Mouse (Mus musculus): Measurements from ENCODE around the gene Itgav. TPM values are rescaled to one million over a fixed set of nuclear protein-coding genes. Genes with fewer than 3 reads are reported as not detected.
"Not testable (repeated sequence)": the region's sequence is repeated elsewhere in the genome, so short reads cannot be mapped to it uniquely, and the experiment has no call there.

Gene Itgav
- polyA plus RNA-seq, 1 experiment from 2014 or later, result 96.2 TPM

DNA sequence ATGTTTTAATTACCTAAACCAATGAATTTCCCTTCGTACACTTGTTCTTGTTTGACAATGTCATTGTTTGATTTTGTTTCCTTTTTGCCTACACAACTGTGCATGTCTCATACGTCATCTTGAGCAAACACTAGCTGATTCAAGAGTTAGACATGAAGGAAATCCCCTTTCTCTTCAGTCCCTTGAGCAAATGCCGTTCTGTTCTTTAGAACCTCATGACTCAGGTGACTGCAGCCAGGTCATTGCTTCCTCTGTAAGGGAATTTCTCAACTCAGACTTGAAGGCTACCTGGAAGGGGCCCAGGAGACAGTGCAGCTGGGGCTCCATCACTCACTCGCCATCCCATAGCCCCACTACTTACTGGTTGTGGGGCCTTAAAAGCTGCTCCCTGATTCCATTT is 23.5 kb upstream of the Itgav start:
- Histone ChIP-seq H3K27ac (ENCODE audit: low read length) (no peak overlapping the region), H3K4me3 (ENCODE audit: low read depth, low read length) (no peak overlapping the region), H3K4me1 (ENCODE audit: control insufficient read depth, insufficient read depth, low read length) (0 out of 2 replicates have a peak, but pooled peaks cover 4% of the 10 kb centered on the region), H3K9me3 (ENCODE audit: control insufficient read depth, low read depth, low read length) (no peaks in the 10 kb centered on the region), H3K27me3 (ENCODE audit: control insufficient read depth, insufficient read depth, low read length) (no peaks in the 10 kb centered on the region), H3K9ac (replicated peaks; ENCODE audit: low read depth, low read length) (no peak overlapping the region), H3K36me3 (ENCODE audit: control insufficient read depth, insufficient read depth, low read length) (no peaks in the 10 kb centered on the region), H3K4me2 (replicated peaks; ENCODE audit: low read depth, low read length) (no peak overlapping the region)
- no peak; the same call in 1 of the 2 replicates for ATAC-seq (ENCODE audit: insufficient number of reproducible peaks, insufficient read depth, low FRiP score, low read depth)
- 48% methylated on average over 4 of the region's 4 CpGs for WGBS

DNA sequence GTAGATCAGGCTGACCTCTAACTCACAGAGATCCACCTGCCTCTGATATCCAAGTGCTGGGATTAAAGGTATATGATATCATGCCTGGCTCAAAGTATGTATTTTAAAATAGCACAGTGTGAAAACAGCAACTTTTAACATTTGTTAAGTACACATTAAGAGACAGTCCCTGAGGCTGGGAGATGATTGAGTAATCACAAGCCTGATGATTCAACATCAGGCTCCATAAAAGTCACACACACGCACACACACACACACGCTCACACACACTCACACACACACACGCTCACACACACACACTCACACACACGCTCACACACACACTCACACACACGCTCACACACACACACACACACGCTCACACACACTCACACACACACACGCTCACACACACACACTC is 21.8 kb upstream of the Itgav start:
- H3K9ac ChIP-seq (replicated peaks; ENCODE audit: low read depth, low read length), result no peak overlapping the region
- no peaks in the 10 kb centered on the region for H3K27me3 ChIP-seq (ENCODE audit: control insufficient read depth, insufficient read depth, low read length)
- H3K27ac ChIP-seq (ENCODE audit: low read length), result no peak overlapping the region
- 93% methylated on average over 7 of the region's 7 CpGs for WGBS
- H3K4me2 ChIP-seq (replicated peaks; ENCODE audit: low read depth, low read length), result no peak overlapping the region
- 0 out of 2 replicates have a peak, but pooled peaks cover 4% of the 10 kb centered on the region for H3K4me1 ChIP-seq (ENCODE audit: control insufficient read depth, insufficient read depth, low read length)
- ATAC-seq (ENCODE audit: insufficient number of reproducible peaks, insufficient read depth, low FRiP score, low read depth), result no peak
- no peaks in the 10 kb centered on the region for H3K36me3 ChIP-seq (ENCODE audit: control insufficient read depth, insufficient read depth, low read length)
- H3K4me3 ChIP-seq (ENCODE audit: low read depth, low read length), result no peak overlapping the region
- H3K9me3 ChIP-seq (ENCODE audit: control insufficient read depth, low read depth, low read length), result no peaks in the 10 kb centered on the region

DNA sequence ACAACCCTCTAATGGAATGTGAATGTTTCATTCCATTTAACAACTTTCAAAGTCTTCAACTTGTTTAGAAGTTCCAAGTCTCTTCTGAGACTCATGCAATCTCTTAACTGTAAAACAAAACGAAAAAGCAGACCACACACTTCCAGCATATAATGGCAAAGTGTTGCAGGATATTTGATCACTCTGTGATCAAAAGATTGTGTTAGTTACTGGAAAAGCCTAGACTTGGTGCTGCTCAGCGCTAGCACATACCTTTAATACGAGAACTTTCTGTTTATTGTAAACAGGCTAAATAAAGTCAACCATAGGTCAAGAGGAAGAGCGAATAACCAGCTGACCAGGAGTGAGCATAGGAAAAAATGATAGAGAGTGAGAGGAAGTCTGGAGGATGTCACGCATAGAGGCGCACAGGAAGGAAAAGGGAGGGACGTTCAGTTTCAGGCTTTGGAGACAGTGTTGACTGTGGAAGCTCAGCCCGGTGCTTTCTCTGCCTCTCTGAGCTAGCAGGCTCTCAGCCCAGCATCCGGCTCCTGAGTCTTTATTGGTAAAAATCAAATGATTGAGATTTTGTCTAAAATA is 18.5 kb upstream of the Itgav start:
- WGBS, result 57% methylated on average over 9 of the region's 9 CpGs
- no peak for ATAC-seq (ENCODE audit: insufficient number of reproducible peaks, insufficient read depth, low FRiP score, low read depth)
- H3K4me1 ChIP-seq (ENCODE audit: control insufficient read depth, insufficient read depth, low read length), result peaks cover 7% of the 10 kb centered on the region; the same call in 1 of the 2 replicates
- no peak overlapping the region for H3K9ac ChIP-seq (replicated peaks; ENCODE audit: low read depth, low read length)
- H3K27ac ChIP-seq (ENCODE audit: low read length), result no peak overlapping the region
- no peaks in the 10 kb centered on the region for H3K36me3 ChIP-seq (ENCODE audit: control insufficient read depth, insufficient read depth, low read length)
- no peak overlapping the region for H3K4me3 ChIP-seq (ENCODE audit: low read depth, low read length)
- no peaks in the 10 kb centered on the region for H3K27me3 ChIP-seq (ENCODE audit: control insufficient read depth, insufficient read depth, low read length)
- no peaks in the 10 kb centered on the region for H3K9me3 ChIP-seq (ENCODE audit: control insufficient read depth, low read depth, low read length)
- no peak overlapping the region for H3K4me2 ChIP-seq (replicated peaks; ENCODE audit: low read depth, low read length)

DNA sequence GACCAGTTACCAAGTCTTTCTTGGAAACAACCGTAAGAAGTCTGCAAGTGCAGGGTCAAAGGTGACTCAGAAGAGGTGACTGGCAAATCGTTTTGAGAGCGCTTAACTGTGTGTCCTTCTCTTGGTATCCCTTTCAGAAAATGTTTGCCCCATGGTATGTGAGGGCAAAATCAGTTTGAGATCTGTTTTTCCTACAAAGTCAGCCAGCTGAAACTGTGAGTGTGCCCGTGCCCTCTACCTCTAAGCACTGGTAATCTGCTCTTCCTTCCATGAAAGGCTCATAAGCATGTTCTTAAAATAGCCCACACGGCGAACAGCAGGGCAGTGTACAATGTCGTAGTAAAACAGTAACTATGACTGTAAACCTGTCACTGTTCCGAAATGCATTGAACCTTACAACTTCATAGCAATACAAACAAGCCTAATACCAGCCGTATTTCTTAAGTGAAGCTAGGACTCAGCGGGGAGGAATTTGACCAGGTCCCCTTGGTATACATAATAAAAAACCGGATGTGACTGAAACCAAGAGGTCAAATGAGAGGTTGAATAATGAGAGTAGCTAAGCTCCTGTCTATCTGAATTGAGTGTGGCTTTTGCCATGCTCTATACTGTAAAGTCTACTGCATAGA is 14.2 kb upstream of the Itgav start:
- Histone ChIP-seq H3K4me2 (replicated peaks; ENCODE audit: low read depth, low read length) (no peak overlapping the region), H3K4me3 (ENCODE audit: low read depth, low read length) (no peak overlapping the region), H3K4me1 (ENCODE audit: control insufficient read depth, insufficient read depth, low read length) (peaks cover 3% of the 10 kb centered on the region; the same call in 1 of the 2 replicates), H3K27ac (ENCODE audit: low read length) (no peak overlapping the region), H3K9ac (replicated peaks; ENCODE audit: low read depth, low read length) (no peak overlapping the region), H3K9me3 (ENCODE audit: control insufficient read depth, low read depth, low read length) (no peaks in the 10 kb centered on the region), H3K36me3 (ENCODE audit: control insufficient read depth, insufficient read depth, low read length) (no peaks in the 10 kb centered on the region), H3K27me3 (ENCODE audit: control insufficient read depth, insufficient read depth, low read length) (no peaks in the 10 kb centered on the region)
- WGBS, result 33% methylated on average over 11 of the region's 11 CpGs
- ATAC-seq (ENCODE audit: insufficient number of reproducible peaks, insufficient read depth, low FRiP score, low read depth), result peak; percentile 50; the same call in 1 of the 2 replicates

DNA sequence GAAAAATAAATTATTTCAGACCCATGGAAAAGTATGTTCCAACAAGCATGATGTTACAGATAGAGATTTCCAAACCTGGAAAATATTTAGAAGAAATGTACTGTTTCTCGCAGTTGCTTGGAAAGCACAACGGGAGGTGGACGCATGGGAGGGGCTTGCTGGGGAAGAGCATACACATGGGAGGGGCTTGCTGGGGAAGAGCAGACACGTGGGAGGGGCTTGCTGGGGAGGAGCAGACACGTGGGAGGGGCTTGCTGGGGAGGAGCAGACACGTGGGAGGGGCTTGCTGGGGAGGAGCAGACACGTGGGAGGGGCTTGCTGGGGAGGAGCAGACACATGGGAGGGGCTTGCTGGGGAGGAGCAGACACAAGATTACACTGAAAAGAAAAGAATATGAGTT is 10.9 kb upstream of the Itgav start:
- 74% methylated on average over 7 of the region's 7 CpGs for WGBS
- H3K27ac ChIP-seq (ENCODE audit: low read length); H3K4me1 ChIP-seq (ENCODE audit: control insufficient read depth, insufficient read depth, low read length); H3K27me3 ChIP-seq (ENCODE audit: control insufficient read depth, insufficient read depth, low read length); H3K36me3 ChIP-seq (ENCODE audit: control insufficient read depth, insufficient read depth, low read length); H3K9ac ChIP-seq (replicated peaks; ENCODE audit: low read depth, low read length); H3K4me2 ChIP-seq (replicated peaks; ENCODE audit: low read depth, low read length); H3K9me3 ChIP-seq (ENCODE audit: control insufficient read depth, low read depth, low read length); ATAC-seq (ENCODE audit: insufficient number of reproducible peaks, insufficient read depth, low FRiP score, low read depth); H3K4me3 ChIP-seq (ENCODE audit: low read depth, low read length): not testable (repeated sequence)

DNA sequence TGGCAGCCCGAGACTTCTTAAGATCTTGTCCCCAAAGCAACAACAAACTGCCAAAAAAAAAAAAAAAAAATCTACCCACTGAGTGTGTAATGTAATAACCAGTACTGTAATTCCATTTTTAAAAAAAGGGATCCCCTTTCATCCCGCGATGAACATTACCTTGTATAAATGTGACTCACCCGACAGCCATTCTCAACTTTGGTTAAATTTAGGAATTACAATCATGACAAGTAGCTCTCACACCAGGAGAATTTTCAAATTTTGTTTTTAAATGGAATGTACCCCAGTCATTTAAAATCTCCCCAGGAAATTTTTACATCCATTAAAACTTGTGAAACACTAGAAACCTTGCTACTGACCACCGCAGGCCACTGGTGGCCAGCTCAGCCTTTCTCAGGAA is 10.3 kb upstream of the Itgav start:
- Histone ChIP-seq H3K36me3 (ENCODE audit: control insufficient read depth, insufficient read depth, low read length) (no peaks in the 10 kb centered on the region), H3K9ac (replicated peaks; ENCODE audit: low read depth, low read length) (no peak overlapping the region), H3K4me3 (ENCODE audit: low read depth, low read length) (no peak overlapping the region), H3K4me1 (ENCODE audit: control insufficient read depth, insufficient read depth, low read length) (peaks cover 3% of the 10 kb centered on the region; the same call in 1 of the 2 replicates), H3K9me3 (ENCODE audit: control insufficient read depth, low read depth, low read length) (no peaks in the 10 kb centered on the region), H3K27me3 (ENCODE audit: control insufficient read depth, insufficient read depth, low read length) (no peaks in the 10 kb centered on the region), H3K27ac (ENCODE audit: low read length) (no peak overlapping the region), H3K4me2 (replicated peaks; ENCODE audit: low read depth, low read length) (no peak overlapping the region)
- no peak for ATAC-seq (ENCODE audit: insufficient number of reproducible peaks, insufficient read depth, low FRiP score, low read depth)
- 81% methylated on average over 5 of the region's 5 CpGs for WGBS

DNA sequence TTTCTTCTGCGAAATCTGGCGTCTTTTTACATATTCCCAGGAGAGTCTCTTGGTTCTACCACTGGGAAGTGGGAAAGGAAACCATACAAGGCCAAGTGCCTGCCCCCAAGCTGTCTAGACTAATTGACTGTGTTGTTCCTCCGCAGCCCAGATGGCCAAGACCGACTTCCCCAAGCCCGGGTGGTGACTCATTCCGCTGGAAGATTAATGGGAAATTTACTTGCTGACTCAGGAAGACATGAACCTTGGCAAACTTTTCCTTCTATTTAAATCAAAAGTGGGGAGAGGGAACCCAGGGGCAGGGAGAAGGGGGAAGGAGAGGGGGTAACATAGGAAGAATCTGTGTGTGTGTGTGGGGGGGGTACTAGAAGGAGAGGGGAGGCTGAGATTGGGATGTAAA is 9.4 kb upstream of the Itgav start:
- no peaks in the 10 kb centered on the region for H3K27me3 ChIP-seq (ENCODE audit: control insufficient read depth, insufficient read depth, low read length)
- no peaks in the 10 kb centered on the region for H3K36me3 ChIP-seq (ENCODE audit: control insufficient read depth, insufficient read depth, low read length)
- H3K27ac ChIP-seq (ENCODE audit: low read length), result no peak overlapping the region
- 10% methylated on average over 6 of the region's 6 CpGs for WGBS
- peaks cover 1% of the 10 kb centered on the region; the same call in 1 of the 2 replicates for H3K4me1 ChIP-seq (ENCODE audit: control insufficient read depth, insufficient read depth, low read length)
- H3K9ac ChIP-seq (replicated peaks; ENCODE audit: low read depth, low read length), result no peak overlapping the region
- no peak overlapping the region for H3K4me3 ChIP-seq (ENCODE audit: low read depth, low read length)
- no peak overlapping the region for H3K4me2 ChIP-seq (replicated peaks; ENCODE audit: low read depth, low read length)
- ATAC-seq (ENCODE audit: insufficient number of reproducible peaks, insufficient read depth, low FRiP score, low read depth), result peak; percentile 80; the same call in 1 of the 2 replicates
- no peaks in the 10 kb centered on the region for H3K9me3 ChIP-seq (ENCODE audit: control insufficient read depth, low read depth, low read length)

DNA sequence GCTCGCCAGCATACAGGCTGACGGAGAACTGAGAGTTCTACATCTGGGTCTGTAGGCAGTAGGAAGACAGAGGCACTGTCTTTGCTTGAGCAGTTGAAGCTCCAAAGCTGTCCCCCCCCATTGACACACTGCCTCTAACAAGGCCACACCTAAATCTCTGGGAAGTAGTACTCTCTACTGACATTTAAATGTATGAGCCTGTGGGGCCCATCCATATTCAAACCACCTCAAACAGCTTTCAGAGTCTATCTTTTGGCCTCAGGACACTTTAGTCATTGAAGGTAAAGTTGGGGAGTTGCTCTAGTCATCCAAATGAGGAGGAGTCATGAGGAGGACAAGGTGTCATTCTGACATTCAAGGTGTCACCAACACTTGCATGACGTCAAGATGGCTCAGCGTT is 5.9 kb upstream of the Itgav start:
- no peaks in the 10 kb centered on the region for H3K27me3 ChIP-seq (ENCODE audit: control insufficient read depth, insufficient read depth, low read length)
- H3K4me3 ChIP-seq (ENCODE audit: low read depth, low read length), result no peak overlapping the region
- no peak overlapping the region for H3K4me2 ChIP-seq (replicated peaks; ENCODE audit: low read depth, low read length)
- H3K9me3 ChIP-seq (ENCODE audit: control insufficient read depth, low read depth, low read length), result no peaks in the 10 kb centered on the region
- ATAC-seq (ENCODE audit: insufficient number of reproducible peaks, insufficient read depth, low FRiP score, low read depth), result no peak
- WGBS, result 84% methylated on average over 4 of the region's 4 CpGs
- H3K9ac ChIP-seq (replicated peaks; ENCODE audit: low read depth, low read length), result no peak overlapping the region
- H3K36me3 ChIP-seq (ENCODE audit: control insufficient read depth, insufficient read depth, low read length), result no peaks in the 10 kb centered on the region
- H3K27ac ChIP-seq (ENCODE audit: low read length), result no peak overlapping the region
- peaks cover 1% of the 10 kb centered on the region; the same call in 1 of the 2 replicates for H3K4me1 ChIP-seq (ENCODE audit: control insufficient read depth, insufficient read depth, low read length)
